Mouse (Mus musculus): Measurements from ENCODE around the gene Olfr156. TPM values are rescaled to one million over a fixed set of nuclear protein-coding genes. Genes with fewer than 3 reads are reported as not detected.
"Not testable (repeated sequence)": the region's sequence is repeated elsewhere in the genome, so short reads cannot be mapped to it uniquely, and the experiment has no call there.

The Olfr156 gene
- polyA plus RNA-seq, 1 experiment from 2014 or later, result not detected

DNA sequence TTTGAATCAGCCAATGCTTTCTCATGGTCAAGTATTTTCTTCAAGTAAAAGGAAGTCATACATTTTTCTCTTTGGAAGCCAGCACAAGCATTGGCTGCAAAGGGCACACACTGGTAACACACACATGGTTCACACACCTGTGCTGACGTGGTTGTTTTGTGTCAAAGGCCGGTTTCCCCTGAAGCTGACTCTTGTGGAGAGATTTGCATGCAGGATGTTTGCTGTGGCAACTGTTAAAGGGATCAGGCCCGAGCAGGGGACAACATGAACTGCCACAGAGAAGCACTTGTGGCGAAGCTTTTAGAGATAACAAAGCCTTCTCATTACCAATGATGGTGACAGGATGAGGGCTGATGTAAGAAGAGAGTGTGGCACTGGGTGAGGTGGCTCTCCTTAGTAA lies 11.1 kb upstream of the Olfr156 start:
- H3K9me3 ChIP-seq (ENCODE audit: control insufficient read depth, low read length), result no peaks in the 10 kb centered on the region
- H3K27me3 ChIP-seq (ENCODE audit: control insufficient read depth, insufficient read depth, low read depth, low read length), result no peaks in the 10 kb centered on the region
- no peak overlapping the region for H3K4me2 ChIP-seq (ENCODE audit: low read depth, low read length)
- H3K36me3 ChIP-seq (ENCODE audit: control insufficient read depth, insufficient read depth, low read length), result no peaks in the 10 kb centered on the region
- no peaks in the 10 kb centered on the region for H3K4me1 ChIP-seq (replicated peaks; ENCODE audit: control insufficient read depth, insufficient read depth, low read length)
- no peak for ATAC-seq (ENCODE audit: low read depth)
- H3K4me3 ChIP-seq (ENCODE audit: low read length), result no peak overlapping the region
- no peak overlapping the region for H3K27ac ChIP-seq (ENCODE audit: low read length)
- no peak overlapping the region for H3K9ac ChIP-seq (ENCODE audit: low read length)
- 48% methylated on average over 4 of the region's 4 CpGs for WGBS

- H3K4me2 ChIP-seq (ENCODE audit: low read depth, low read length), result no peak overlapping the region
- ATAC-seq (ENCODE audit: low read depth), result no peak
- no peak overlapping the region for H3K9ac ChIP-seq (ENCODE audit: low read length)
- no peak overlapping the region for H3K27ac ChIP-seq (ENCODE audit: low read length)
- WGBS, result 67% methylated on average over 5 of the region's 5 CpGs
- H3K4me3 ChIP-seq (ENCODE audit: low read length), result no peak overlapping the region
- H3K36me3 ChIP-seq (ENCODE audit: control insufficient read depth, insufficient read depth, low read length), result no peaks in the 10 kb centered on the region
- H3K4me1 ChIP-seq (replicated peaks; ENCODE audit: control insufficient read depth, insufficient read depth, low read length), result no peaks in the 10 kb centered on the region
- H3K9me3 ChIP-seq (ENCODE audit: control insufficient read depth, low read length), result no peaks in the 10 kb centered on the region
- H3K27me3 ChIP-seq (ENCODE audit: control insufficient read depth, insufficient read depth, low read depth, low read length), result no peaks in the 10 kb centered on the region
These were observed 10.1 kb upstream of the Olfr156 start for GRCm38 (mm10) chr4:43833752-43834151.

GRCm38 (mm10) chr4:43832031-43832430 lies 8.3 kb upstream of the Olfr156 start:
- H3K4me1 ChIP-seq (replicated peaks; ENCODE audit: control insufficient read depth, insufficient read depth, low read length), result no peaks in the 10 kb centered on the region
- H3K36me3 ChIP-seq (ENCODE audit: control insufficient read depth, insufficient read depth, low read length), result no peaks in the 10 kb centered on the region
- no peak overlapping the region for H3K4me3 ChIP-seq (ENCODE audit: low read length)
- no peak overlapping the region for H3K9ac ChIP-seq (ENCODE audit: low read length)
- H3K4me2 ChIP-seq (ENCODE audit: low read depth, low read length), result no peak overlapping the region
- H3K27ac ChIP-seq (ENCODE audit: low read length), result no peak overlapping the region
- WGBS, result 57% methylated on average over 5 of the region's 5 CpGs
- ATAC-seq (ENCODE audit: low read depth), result no peak
- no peaks in the 10 kb centered on the region for H3K27me3 ChIP-seq (ENCODE audit: control insufficient read depth, insufficient read depth, low read depth, low read length)
- no peaks in the 10 kb centered on the region for H3K9me3 ChIP-seq (ENCODE audit: control insufficient read depth, low read length)

- H3K9ac ChIP-seq (ENCODE audit: low read length), result no peak overlapping the region
- no peaks in the 10 kb centered on the region for H3K9me3 ChIP-seq (ENCODE audit: control insufficient read depth, low read length)
- H3K4me3 ChIP-seq (ENCODE audit: low read length), result no peak overlapping the region
- H3K4me2 ChIP-seq (ENCODE audit: low read depth, low read length), result no peak overlapping the region
- no peaks in the 10 kb centered on the region for H3K27me3 ChIP-seq (ENCODE audit: control insufficient read depth, insufficient read depth, low read depth, low read length)
- no peaks in the 10 kb centered on the region for H3K36me3 ChIP-seq (ENCODE audit: control insufficient read depth, insufficient read depth, low read length)
- 84% methylated on average over 4 of the region's 4 CpGs for WGBS
- no peak for ATAC-seq (ENCODE audit: low read depth)
- no peak overlapping the region for H3K27ac ChIP-seq (ENCODE audit: low read length)
- H3K4me1 ChIP-seq (replicated peaks; ENCODE audit: control insufficient read depth, insufficient read depth, low read length), result no peaks in the 10 kb centered on the region
These were observed 5.1 kb upstream of the Olfr156 start for GRCm38 (mm10) chr4:43828806-43829205.

DNA sequence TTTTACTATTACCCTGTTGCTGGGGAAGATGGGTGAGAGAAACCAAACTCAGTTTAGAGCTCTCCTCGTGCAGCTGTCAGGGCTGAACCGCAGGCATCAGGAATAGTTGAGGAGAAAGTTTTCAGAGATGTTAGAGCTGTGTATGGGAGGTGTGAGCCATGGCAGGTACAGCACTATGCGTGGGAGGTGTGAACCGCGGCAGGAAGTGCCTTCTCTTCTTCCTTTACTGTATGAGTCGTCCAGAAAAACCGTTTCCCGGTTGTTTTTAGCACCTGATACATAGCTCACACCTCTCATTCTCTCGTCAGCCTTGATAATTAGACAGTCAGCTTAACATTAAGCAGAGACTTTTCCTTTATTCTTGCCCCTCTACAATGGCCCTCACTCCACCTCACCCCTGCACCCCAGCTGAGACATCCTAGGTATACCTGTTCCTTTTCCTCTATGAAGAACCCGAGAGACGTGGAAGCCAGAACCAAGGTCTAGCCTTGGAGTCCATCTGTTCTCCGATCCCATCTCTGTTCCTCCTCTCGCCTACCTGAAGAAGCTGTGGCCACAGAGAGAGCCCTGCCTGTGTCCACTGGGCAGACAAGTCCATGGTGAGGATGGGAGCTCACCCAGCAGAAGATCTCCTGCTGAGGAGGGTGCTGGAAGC lies 672 bp downstream of the Olfr156 start:
- 71% methylated on average over 13 of the region's 13 CpGs for WGBS
- H3K4me3 ChIP-seq (ENCODE audit: low read length), result no peak overlapping the region
- no peaks in the 10 kb centered on the region for H3K36me3 ChIP-seq (ENCODE audit: control insufficient read depth, insufficient read depth, low read length)
- no peaks in the 10 kb centered on the region for H3K4me1 ChIP-seq (replicated peaks; ENCODE audit: control insufficient read depth, insufficient read depth, low read length)
- no peaks in the 10 kb centered on the region for H3K27me3 ChIP-seq (ENCODE audit: control insufficient read depth, insufficient read depth, low read depth, low read length)
- H3K9me3 ChIP-seq (ENCODE audit: control insufficient read depth, low read length), result no peaks in the 10 kb centered on the region
- ATAC-seq (ENCODE audit: low read depth), result no peak
- H3K9ac ChIP-seq (ENCODE audit: low read length), result no peak overlapping the region
- H3K27ac ChIP-seq (ENCODE audit: low read length), result no peak overlapping the region
- no peak overlapping the region for H3K4me2 ChIP-seq (ENCODE audit: low read depth, low read length)

DNA sequence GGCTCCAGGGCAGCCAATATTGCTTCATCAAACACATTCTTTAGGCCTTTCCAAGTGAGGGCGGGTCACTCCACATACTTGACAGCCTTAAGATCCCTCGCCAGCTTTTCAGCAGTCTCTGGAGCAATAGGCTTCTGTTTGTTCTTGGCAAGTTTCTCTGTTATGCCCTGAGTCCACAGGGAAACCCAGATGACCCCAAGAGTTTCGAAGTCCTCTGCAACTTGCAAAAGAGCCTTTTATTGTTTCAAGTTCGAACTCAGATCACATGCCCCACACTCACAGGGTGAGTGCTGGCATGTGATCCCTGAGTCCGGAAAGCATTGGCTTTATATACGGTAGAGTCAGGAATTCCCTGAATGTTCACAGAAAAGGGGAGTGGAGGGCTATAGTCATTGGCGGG lies 24.8 kb downstream of the Olfr156 start:
- no peaks in the 10 kb centered on the region for H3K27me3 ChIP-seq (ENCODE audit: control insufficient read depth, insufficient read depth, low read depth, low read length)
- H3K9ac ChIP-seq (ENCODE audit: low read length), result no peak overlapping the region
- no peak overlapping the region for H3K4me3 ChIP-seq (ENCODE audit: low read length)
- no peak overlapping the region for H3K27ac ChIP-seq (ENCODE audit: low read length)
- WGBS, result 53% methylated on average over 7 of the region's 7 CpGs
- no peaks in the 10 kb centered on the region for H3K4me1 ChIP-seq (replicated peaks; ENCODE audit: control insufficient read depth, insufficient read depth, low read length)
- ATAC-seq (ENCODE audit: low read depth), result 0 out of 2 replicates have a peak, but pooled peaks have one; percentile 41
- H3K9me3 ChIP-seq (ENCODE audit: control insufficient read depth, low read length), result no peaks in the 10 kb centered on the region
- no peaks in the 10 kb centered on the region for H3K36me3 ChIP-seq (ENCODE audit: control insufficient read depth, insufficient read depth, low read length)
- H3K4me2 ChIP-seq (ENCODE audit: low read depth, low read length), result no peak overlapping the region

- H3K36me3 ChIP-seq (ENCODE audit: control insufficient read depth, insufficient read depth, low read length); H3K4me1 ChIP-seq (replicated peaks; ENCODE audit: control insufficient read depth, insufficient read depth, low read length); H3K27ac ChIP-seq (ENCODE audit: low read length); H3K9ac ChIP-seq (ENCODE audit: low read length); H3K4me3 ChIP-seq (ENCODE audit: low read length); H3K4me2 ChIP-seq (ENCODE audit: low read depth, low read length); ATAC-seq (ENCODE audit: low read depth); H3K27me3 ChIP-seq (ENCODE audit: control insufficient read depth, insufficient read depth, low read depth, low read length); H3K9me3 ChIP-seq (ENCODE audit: control insufficient read depth, low read length): not testable (repeated sequence)
- 83% methylated on average over 5 of the region's 5 CpGs for WGBS
These were observed 27.9 kb downstream of the Olfr156 start for GRCm38 (mm10) chr4:43795844-43796243.

- H3K9ac ChIP-seq (ENCODE audit: low read length), result no peak overlapping the region
- no peak overlapping the region for H3K4me2 ChIP-seq (ENCODE audit: low read depth, low read length)
- no peak overlapping the region for H3K4me3 ChIP-seq (ENCODE audit: low read length)
- ATAC-seq (ENCODE audit: low read depth), result no peak
- no peak overlapping the region for H3K27ac ChIP-seq (ENCODE audit: low read length)
- H3K27me3 ChIP-seq (ENCODE audit: control insufficient read depth, insufficient read depth, low read depth, low read length), result no peaks in the 10 kb centered on the region
- WGBS, result 72% methylated on average over 6 of the region's 6 CpGs
- no peaks in the 10 kb centered on the region for H3K36me3 ChIP-seq (ENCODE audit: control insufficient read depth, insufficient read depth, low read length)
- H3K9me3 ChIP-seq (ENCODE audit: control insufficient read depth, low read length), result no peaks in the 10 kb centered on the region
- no peaks in the 10 kb centered on the region for H3K4me1 ChIP-seq (replicated peaks; ENCODE audit: control insufficient read depth, insufficient read depth, low read length)
These were observed 28.4 kb downstream of the Olfr156 start for GRCm38 (mm10) chr4:43795296-43795695.

GRCm38 (mm10) chr4:43772304-43772703 lies 51.4 kb downstream of the Olfr156 start:
- WGBS, result 31% methylated on average over 2 of the region's 2 CpGs
- Histone ChIP-seq H3K9ac (ENCODE audit: low read length) (no peak overlapping the region), H3K4me3 (ENCODE audit: low read length) (no peak overlapping the region), H3K36me3 (ENCODE audit: control insufficient read depth, insufficient read depth, low read length) (no peaks in the 10 kb centered on the region), H3K4me1 (replicated peaks; ENCODE audit: control insufficient read depth, insufficient read depth, low read length) (no peaks in the 10 kb centered on the region), H3K27ac (ENCODE audit: low read length) (no peak overlapping the region), H3K27me3 (ENCODE audit: control insufficient read depth, insufficient read depth, low read depth, low read length) (no peaks in the 10 kb centered on the region), H3K9me3 (ENCODE audit: control insufficient read depth, low read length) (0 out of 2 replicates have a peak, but pooled peaks cover 3% of the 10 kb centered on the region), H3K4me2 (ENCODE audit: low read depth, low read length) (no peak overlapping the region)
- no peak for ATAC-seq (ENCODE audit: low read depth)

DNA sequence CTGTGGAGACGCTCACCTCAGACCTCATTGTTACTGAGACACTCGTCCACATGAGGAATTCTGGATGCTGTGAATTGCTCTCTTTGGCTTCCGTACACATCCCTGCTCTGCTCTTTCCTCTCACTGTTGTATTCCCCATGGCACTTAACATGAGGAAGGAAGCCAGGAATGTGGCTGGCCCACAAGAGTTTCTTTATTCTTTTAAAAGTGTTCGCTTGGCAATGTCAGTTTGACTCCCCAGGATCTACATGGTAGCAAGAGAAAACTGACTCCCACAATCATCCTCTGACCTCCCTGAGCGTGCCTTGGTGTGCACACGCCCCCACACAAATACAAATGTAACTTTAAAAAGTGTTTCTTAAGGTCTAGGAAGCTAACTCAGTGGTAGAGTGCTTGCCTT lies 52.1 kb downstream of the Olfr156 start:
- WGBS, result 34% methylated on average over 6 of the region's 6 CpGs
- ATAC-seq (ENCODE audit: low read depth), result no peak; the same call in 1 of the 2 replicates
- Histone ChIP-seq H3K4me1 (replicated peaks; ENCODE audit: control insufficient read depth, insufficient read depth, low read length) (no peaks in the 10 kb centered on the region), H3K36me3 (ENCODE audit: control insufficient read depth, insufficient read depth, low read length) (no peaks in the 10 kb centered on the region), H3K9me3 (ENCODE audit: control insufficient read depth, low read length) (0 out of 2 replicates have a peak, but pooled peaks cover 3% of the 10 kb centered on the region), H3K4me3 (ENCODE audit: low read length) (no peak overlapping the region), H3K4me2 (ENCODE audit: low read depth, low read length) (no peak overlapping the region), H3K27me3 (ENCODE audit: control insufficient read depth, insufficient read depth, low read depth, low read length) (no peaks in the 10 kb centered on the region), H3K9ac (ENCODE audit: low read length) (no peak overlapping the region), H3K27ac (ENCODE audit: low read length) (no peak overlapping the region)

Data from lung, embryonic 16.5 days (tissue).